Mouse (Mus musculus) liver, embryonic 14.5 days (tissue): ENCODE data around the gene Ptprn2.

Source experiments
- CTCF ChIP-seq: IDR thresholded peaks from 2 replicates; pipeline ENCODE4 v1.5.1; 2016; ENCODE audit warnings: antibody characterized with exemption, low read depth, control low read depth
- EP300 ChIP-seq: IDR thresholded peaks from 2 replicates; pipeline ENCODE4 v1.6.1; 2016; ENCODE audit warnings: antibody characterized with exemption, low read depth

GRCm38 (mm10) chr12:117282659-117283058 lies 797.1 kb downstream of the Ptprn2 start:
- no peak for TF ChIP-seq CTCF
- no peak for TF ChIP-seq EP300
